Mouse (Mus musculus) hindbrain, postnatal 0 days (tissue): ENCODE measurements around the gene Eef2. TPM values are rescaled to one million over a fixed set of nuclear protein-coding genes. Genes with fewer than 3 reads are reported as not detected.

Experiments used
- ATAC-seq: fragments of 200-750 bp; cut with Nextera tagmentation; 2 replicates; pipeline ENCODE4 v1.8.0; 2017; ENCODE audit warnings: mild to moderate bottlenecking, moderate TSS enrichment, moderate library complexity
- DNase-seq: peaks from one replicate; pipeline ENCODE4 v3.0.0-alpha.2; 2015; ENCODE audit warnings: low spot score
- H3K27ac ChIP-seq: fragments of 300-500 bp; sonication (generic); 2 replicates; pipeline ENCODE4 v1.5.1; 2014; ENCODE audit warnings: mild to moderate bottlenecking
- H3K27me3 ChIP-seq: fragments of 300-500 bp; sonication (generic); 2 replicates; pipeline ENCODE4 v1.6.1; 2014; ENCODE audit warnings: low read length, mixed read lengths; ENCODE audit not compliant: insufficient read depth
- H3K36me3 ChIP-seq: fragments of 300-500 bp; sonication (generic); 2 replicates; pipeline ENCODE4 v1.6.1; 2014; ENCODE audit warnings: low read length, mixed read lengths; ENCODE audit not compliant: insufficient read depth
- H3K4me1 ChIP-seq: fragments of 300-500 bp; sonication (generic); 2 replicates; pipeline ENCODE4 v1.6.1; 2014; ENCODE audit warnings: antibody characterized with exemption, low read length, mixed read lengths; ENCODE audit not compliant: insufficient read depth
- H3K4me2 ChIP-seq: fragments of 300-500 bp; sonication (generic); 2 replicates; pipeline ENCODE4 v1.6.1; 2014; ENCODE audit warnings: low read depth, mild to moderate bottlenecking, low read length, moderate library complexity, mixed read lengths
- H3K4me3 ChIP-seq: fragments of 300-500 bp; sonication (generic); 2 replicates; pipeline ENCODE4 v1.5.1; 2014; ENCODE audit warnings: low read length
- H3K9ac ChIP-seq: fragments of 300-500 bp; sonication (generic); replicated peaks from 2 replicates; pipeline ENCODE4 v1.6.1; 2014; ENCODE audit warnings: mild to moderate bottlenecking, low read length, moderate library complexity, mixed read lengths
- H3K9me3 ChIP-seq: fragments of 300-500 bp; sonication (generic); 2 replicates; pipeline ENCODE4 v1.6.1; 2016; ENCODE audit warnings: low read length, mixed read lengths
- CTCF ChIP-seq: IDR thresholded peaks from 2 replicates; pipeline ENCODE4 v1.5.1; 2016; ENCODE audit warnings: antibody characterized with exemption, control low read depth, low read depth
- WGBS: fragments of 180-500 bp; shearing (Covaris S2); extraction: QIAGEN DNeasy Blood & Tissue Kit; methylation state at CpG from one replicate; pipeline ENCODE4 v1.1.7; 2014; 5-methylcytosine and 5-hydroxymethylcytosine counted together
- polyA plus RNA-seq: library from polyadenylated mRNA; unstranded; fragments of >200 nt; fragmentation: Nextera tagmentation; extraction: Ambion mirVana; gene quantifications from 2 replicates; pipeline ENCODE4 v1.2.1, GENCODE M21; 2015
- total RNA-seq: library from RNA; depleted of rRNA; stranded (reverse); fragments of >200 nt; gene quantifications from 2 replicates; pipeline ENCODE4 v1.2.3, GENCODE M21; 2014

Eef2 gene
- total and polyA plus RNA-seq, 2 experiments from 2014 or later = 434 to 2,196 TPM

- H3K9me3 ChIP-seq = no peaks in the 10 kb centered on the region
- peaks cover 12% of the 10 kb centered on the region; the same call in 1 of the 2 replicates for H3K27me3 ChIP-seq
- no peak overlapping the region for H3K9ac ChIP-seq
- 83% methylated on average over 6 of the region's 6 CpGs for WGBS
- DNase-seq (no peak), ATAC-seq (no peak)
- H3K4me2 ChIP-seq = no peak overlapping the region
- no peaks in the 10 kb centered on the region for H3K36me3 ChIP-seq
- peaks cover 4% of the 10 kb centered on the region; the same call in 1 of the 2 replicates for H3K4me1 ChIP-seq
- TF ChIP-seq CTCF = no peak
- no peak overlapping the region for H3K27ac ChIP-seq
- no peak overlapping the region for H3K4me3 ChIP-seq
These were observed 22.6 kb downstream of the Eef2 start for GRCm38 (mm10) chr10:81198990-81199389.

- no peak overlapping the region for H3K27ac ChIP-seq
- H3K4me1 ChIP-seq = no peaks in the 10 kb centered on the region
- no peak overlapping the region for H3K9ac ChIP-seq
- ATAC-seq (no peak), DNase-seq (no peak)
- no peak overlapping the region for H3K4me2 ChIP-seq
- no peaks in the 10 kb centered on the region for H3K36me3 ChIP-seq
- no peak for TF ChIP-seq CTCF
- WGBS = 87% methylated on average over 13 of the region's 13 CpGs
- peaks cover 12% of the 10 kb centered on the region; the same call in 1 of the 2 replicates for H3K27me3 ChIP-seq
- H3K9me3 ChIP-seq = no peaks in the 10 kb centered on the region
- H3K4me3 ChIP-seq = no peak overlapping the region
These were observed 23.7 kb downstream of the Eef2 start for GRCm38 (mm10) chr10:81200141-81200540.

- ATAC-seq (no peak), DNase-seq (no peak)
- Histone ChIP-seq H3K27ac (no peak overlapping the region), H3K36me3 (no peaks in the 10 kb centered on the region), H3K27me3 (peaks cover 6% of the 10 kb centered on the region; the same call in 1 of the 2 replicates), H3K4me3 (no peak overlapping the region), H3K9ac (no peak overlapping the region), H3K4me1 (no peaks in the 10 kb centered on the region), H3K4me2 (no peak overlapping the region), H3K9me3 (no peaks in the 10 kb centered on the region)
- WGBS = 76% methylated on average over 20 of the region's 20 CpGs
- no peak for TF ChIP-seq CTCF
These were observed 24.3 kb downstream of the Eef2 start for GRCm38 (mm10) chr10:81200605-81201287.

- Histone ChIP-seq H3K4me2 (no peak within 1 kb of the TSS), H3K9ac (no peak within 1 kb of the TSS), H3K36me3 (no peaks in the 10 kb centered on the region), H3K4me3 (no peak within 1 kb of the TSS), H3K4me1 (no peaks in the 10 kb centered on the region), H3K9me3 (no peaks in the 10 kb centered on the region), H3K27me3 (no peaks in the 10 kb centered on the region), H3K27ac (no peak within 1 kb of the TSS; the same call in 1 of the 2 replicates)
- 57% methylated on average over 13 of the region's 13 CpGs for WGBS
- DNase-seq = no peak
- no peak for TF ChIP-seq CTCF
- ATAC-seq = no peak
These were observed 25.7 kb downstream of the Eef2 start, which contains the start of gene Nmrk2 for GRCm38 (mm10) chr10:81201807-81202758. Nmrk2 (minus strand) TSS chr10:81202051.

GRCm38 (mm10) chr10:81202978-81203720 lies 26.7 kb downstream of the Eef2 start:
- no peak overlapping the region for H3K9ac ChIP-seq
- ATAC-seq (0 out of 2 replicates have a peak, but pooled peaks have one; percentile 13), DNase-seq (no peak)
- no peaks in the 10 kb centered on the region for H3K27me3 ChIP-seq
- peak overlapping the region; percentile 43; the same call in 1 of the 2 replicates for H3K27ac ChIP-seq
- H3K36me3 ChIP-seq = no peaks in the 10 kb centered on the region
- no peak for TF ChIP-seq CTCF
- no peak overlapping the region for H3K4me2 ChIP-seq
- no peak overlapping the region for H3K4me3 ChIP-seq
- H3K9me3 ChIP-seq = no peaks in the 10 kb centered on the region
- WGBS = 66% methylated on average over 8 of the region's 8 CpGs
- H3K4me1 ChIP-seq = no peaks in the 10 kb centered on the region

GRCm38 (mm10) chr10:81204137-81204536 lies 27.7 kb downstream of the Eef2 start:
- no peaks in the 10 kb centered on the region for H3K27me3 ChIP-seq
- no peak overlapping the region for H3K4me3 ChIP-seq
- peaks cover 3% of the 10 kb centered on the region; the same call in 1 of the 2 replicates for H3K36me3 ChIP-seq
- WGBS = 67% methylated on average over 4 of the region's 4 CpGs
- no peak overlapping the region for H3K9ac ChIP-seq
- no peak for DNase-seq
- ATAC-seq = no peak
- no peaks in the 10 kb centered on the region for H3K4me1 ChIP-seq
- H3K9me3 ChIP-seq = no peaks in the 10 kb centered on the region
- no peak overlapping the region for H3K4me2 ChIP-seq
- H3K27ac ChIP-seq = peak overlapping the region; percentile 43; the same call in 1 of the 2 replicates
- no peak for TF ChIP-seq CTCF
